Mouse (Mus musculus) frontal cortex, postnatal 25 days (tissue): ENCODE measurements around the gene Pkdcc.

Source experiments
- DNase-seq, 2 experiments: peaks; one replicate each; pipeline ENCODE4 v3.0.0; 2022; ENCODE audit warnings: low spot score in 2 of 2

Gene Pkdcc

DNA sequence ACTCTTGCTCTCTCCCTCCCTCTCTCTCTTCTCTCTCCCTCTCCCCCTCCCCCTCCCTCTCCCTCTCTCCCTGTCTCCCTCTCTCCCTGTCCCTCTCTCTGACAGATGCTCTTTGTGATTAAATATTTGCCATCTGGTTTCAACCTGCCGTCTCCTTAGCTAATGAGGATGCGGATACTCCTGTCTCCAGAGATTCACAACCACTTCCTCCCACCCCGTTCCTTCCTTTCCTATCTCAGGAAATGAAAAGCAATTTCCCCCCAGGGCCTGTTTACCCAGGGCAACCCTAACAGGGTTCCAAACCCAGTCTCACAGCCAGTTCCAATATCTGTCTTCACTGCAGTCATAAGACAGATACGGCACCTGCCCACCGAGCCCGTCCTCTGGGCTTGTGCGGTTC lies 31.0 kb downstream of the Pkdcc start:
- no peak for DNase-seq

- no peak for DNase-seq
Measured at GRCm38 (mm10) chr17:83247176-83247575, 32.1 kb downstream of the Pkdcc start.

- DNase-seq = no peak
Measured at GRCm38 (mm10) chr17:83248467-83248866, 33.4 kb downstream of the Pkdcc start.

- DNase-seq = no peak
Measured at GRCm38 (mm10) chr17:83250903-83251526, 35.9 kb downstream of the Pkdcc start.

GRCm38 (mm10) chr17:83253051-83253649 lies 38.1 kb downstream of the Pkdcc start:
- DNase-seq = peak in 1 of 2 experiments; percentile 37

DNA sequence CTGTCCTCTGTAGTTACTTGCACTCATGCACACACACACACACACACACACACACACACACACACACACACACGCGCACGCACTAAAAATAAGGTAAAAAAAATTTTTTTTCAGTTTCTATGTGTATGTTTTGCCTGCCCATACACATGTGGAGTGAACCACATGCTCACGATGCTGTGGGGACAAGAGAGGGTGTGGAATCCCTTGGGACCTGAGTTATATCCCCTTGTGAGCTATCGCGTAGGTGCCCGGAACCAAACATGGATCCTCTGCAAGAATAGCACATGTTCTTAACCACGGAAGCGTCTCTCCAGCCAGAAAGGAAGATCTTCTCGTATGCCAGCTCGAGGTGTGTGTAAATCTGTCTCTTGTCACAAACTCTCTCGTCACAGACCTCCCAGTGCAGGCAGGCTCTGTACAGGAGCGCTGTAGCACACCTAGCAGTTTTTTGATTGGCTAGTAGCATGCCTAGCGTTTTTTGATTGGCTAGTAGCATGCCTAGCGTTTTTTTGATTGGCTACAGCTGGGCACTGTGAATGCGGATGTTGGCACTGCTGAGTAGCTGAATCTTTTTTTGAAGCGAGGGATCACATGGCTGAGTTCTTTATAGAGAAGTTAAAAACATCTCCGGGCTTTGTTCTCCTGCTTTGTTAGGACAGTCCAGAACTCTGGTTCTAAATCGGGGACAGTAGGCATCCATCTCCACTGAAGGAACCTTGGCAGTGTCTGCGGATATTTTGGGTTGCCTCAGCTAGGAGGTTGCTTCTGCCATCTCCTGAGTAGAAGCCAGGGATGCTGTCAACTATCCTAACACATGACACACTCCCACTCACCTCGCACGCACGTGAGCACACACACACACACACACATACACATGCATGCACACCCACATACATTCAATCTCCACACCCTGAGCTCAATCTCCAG lies 52.4 kb downstream of the Pkdcc start:
- peak; percentile 50 to 66 for DNase-seq

- DNase-seq = peak; percentile 54 to 75
Measured at GRCm38 (mm10) chr17:83271509-83271908, 56.4 kb downstream of the Pkdcc start.

DNA sequence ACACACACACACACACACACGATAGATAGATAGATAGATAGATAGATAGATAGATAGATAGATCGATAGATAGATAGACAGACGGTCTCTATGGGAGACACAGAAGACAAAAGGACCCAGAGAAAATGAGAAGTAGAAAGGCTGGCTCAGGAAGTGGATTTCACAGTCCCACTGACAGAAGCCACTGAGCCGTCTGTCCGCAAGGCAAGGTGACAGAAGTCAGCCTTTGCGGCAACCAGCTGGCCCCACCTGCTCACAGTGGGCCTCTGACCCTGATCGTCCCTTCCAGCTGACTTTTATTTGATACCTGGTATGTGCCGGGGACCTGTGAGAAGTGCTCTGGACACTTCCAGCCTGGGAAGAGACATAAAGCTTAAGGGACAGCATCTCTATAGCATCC lies 57.5 kb downstream of the Pkdcc start:
- no peak for DNase-seq

DNA sequence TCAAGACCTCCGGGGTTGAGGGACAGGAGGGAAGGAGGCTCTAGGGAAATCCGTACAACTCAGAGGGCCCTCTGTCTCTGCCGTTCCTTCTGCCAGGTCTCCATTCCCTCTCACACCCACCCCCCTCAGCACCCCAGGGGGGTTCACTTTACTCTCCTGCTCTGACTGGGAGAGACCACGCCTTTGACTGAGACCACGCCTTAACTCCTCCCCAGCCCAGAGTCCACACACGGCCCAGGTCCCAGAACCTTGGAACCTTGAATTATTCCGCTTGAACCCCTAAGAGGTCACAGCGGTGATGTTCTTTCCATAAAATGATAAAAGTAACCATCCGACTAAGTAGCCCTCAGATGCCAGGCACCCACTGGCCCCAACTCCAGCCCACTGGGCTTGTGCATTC lies 58.5 kb downstream of the Pkdcc start:
- DNase-seq = no peak

GRCm38 (mm10) chr17:83274101-83274500 lies 59.0 kb downstream of the Pkdcc start:
- DNase-seq = no peak
